Mouse (Mus musculus) thymus, adult 2 months (tissue): ENCODE measurements around the gene Ddias. TPM values are rescaled to one million over a fixed set of nuclear protein-coding genes. Genes with fewer than 3 reads are reported as not detected.

Experiments
- DNase-seq: peaks from one replicate; pipeline ENCODE4 v3.0.0; 2021
- H3K27ac ChIP-seq: fragments of 200-500 bp; 2 replicates; pipeline ENCODE4 v1.5.1; 2012; ENCODE audit warnings: low read length, control low read depth; ENCODE audit not compliant: control insufficient read depth, insufficient read depth
- H3K27me3 ChIP-seq: fragments of 200-500 bp; 2 replicates; pipeline ENCODE4 v1.6.1; 2012; ENCODE audit warnings: mild to moderate bottlenecking, low read length, moderate library complexity, mixed read lengths; ENCODE audit not compliant: control insufficient read depth, insufficient read depth
- H3K36me3 ChIP-seq: fragments of 200-500 bp; 2 replicates; pipeline ENCODE4 v1.6.1; 2012; ENCODE audit warnings: mild to moderate bottlenecking, low read length, moderate library complexity; ENCODE audit not compliant: control insufficient read depth, insufficient read depth
- H3K4me1 ChIP-seq: fragments of 200-500 bp; replicated peaks from 2 replicates; pipeline ENCODE4 v1.6.1; 2012; ENCODE audit warnings: low read length; ENCODE audit not compliant: control insufficient read depth, insufficient read depth
- H3K4me3 ChIP-seq: fragments of 200-500 bp; 2 replicates; pipeline ENCODE4 v1.5.1; 2012; ENCODE audit warnings: mild to moderate bottlenecking, low read length, control low read depth, moderate library complexity; ENCODE audit not compliant: control insufficient read depth, insufficient read depth
- CTCF ChIP-seq: fragments of 200-500 bp; IDR thresholded peaks from 2 replicates; pipeline ENCODE4 v1.5.1; 2012; ENCODE audit warnings: mild to moderate bottlenecking, control low read depth, low read length, moderate library complexity, borderline replicate concordance; ENCODE audit not compliant: control insufficient read depth, poor library complexity, insufficient read depth; ENCODE audit errors: extremely low read depth
- POLR2A ChIP-seq: fragments of 200-500 bp; IDR thresholded peaks from 2 replicates; pipeline ENCODE4 v1.6.1; 2012; ENCODE audit warnings: mild to moderate bottlenecking, low read length, control low read depth, moderate library complexity; ENCODE audit not compliant: control insufficient read depth, poor library complexity, insufficient read depth; ENCODE audit errors: extremely low read depth
- WGBS: fragments of 180-500 bp; shearing (Covaris S2); methylation state at CpG from one replicate; pipeline ENCODE4 v1.1.7; 2018; 5-methylcytosine and 5-hydroxymethylcytosine counted together
- polyA plus RNA-seq: library from polyadenylated mRNA; depleted of rRNA; stranded (reverse); fragments of >200 nt; gene quantifications from 2 replicates; pipeline ENCODE4 v1.2.3, GENCODE M21; 2012

Gene Ddias
- polyA plus RNA-seq, 1 experiment = 0.81 TPM

DNA sequence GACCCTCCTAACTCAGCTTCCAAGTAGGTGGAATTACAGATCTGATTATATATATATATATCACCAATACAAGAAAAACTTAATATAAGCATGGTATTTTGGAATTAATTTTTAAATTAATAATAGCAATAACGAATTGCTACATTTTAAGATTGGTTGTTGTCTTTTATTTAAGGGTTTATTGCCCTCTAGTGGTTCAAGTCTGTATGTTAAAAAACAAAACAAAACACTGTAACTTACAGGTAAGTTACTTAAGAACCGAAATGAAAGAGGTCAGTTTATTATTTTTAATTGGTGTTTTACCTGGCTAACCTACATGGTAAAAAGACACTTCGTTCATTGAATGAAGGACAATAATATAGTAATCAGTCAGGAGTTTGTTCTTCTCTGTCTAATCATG is 3.9 kb downstream of the Ddias start:
- TF ChIP-seq POLR2A (no peak), CTCF (no peak)
- H3K27ac ChIP-seq = no peak overlapping the region
- no peak overlapping the region for H3K4me3 ChIP-seq
- no peaks in the 10 kb centered on the region for H3K27me3 ChIP-seq
- no peak for DNase-seq
- H3K4me1 ChIP-seq = peaks cover 2% of the 10 kb centered on the region; the same call in 1 of the 2 replicates
- WGBS = 66% methylated on average over 3 of the region's 3 CpGs
- no peaks in the 10 kb centered on the region for H3K36me3 ChIP-seq

DNA sequence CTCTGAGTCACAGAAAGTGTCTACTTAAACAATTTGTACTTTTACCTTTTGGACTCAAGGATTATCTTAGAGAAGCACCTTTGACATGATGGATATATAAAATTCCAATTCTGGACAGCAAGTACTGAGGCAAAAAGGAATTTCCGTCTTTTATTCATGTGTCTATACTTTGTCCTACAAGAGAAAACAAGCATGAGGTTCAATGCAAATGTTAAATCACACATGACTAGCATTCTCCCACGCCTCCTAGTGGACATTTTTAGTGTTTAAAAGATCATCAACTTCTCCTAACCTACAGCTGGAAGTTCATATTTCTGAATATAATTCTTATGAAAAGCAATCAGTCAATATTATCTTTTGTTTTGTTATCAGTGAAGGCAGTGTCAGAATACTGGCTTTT is 7.5 kb downstream of the Ddias start:
- Histone ChIP-seq H3K36me3 (peaks cover 4% of the 10 kb centered on the region; the same call in 1 of the 2 replicates), H3K27me3 (no peaks in the 10 kb centered on the region), H3K4me1 (no peaks in the 10 kb centered on the region), H3K4me3 (no peak overlapping the region), H3K27ac (no peak overlapping the region)
- TF ChIP-seq POLR2A = no peak
- no peak for TF ChIP-seq CTCF
- DNase-seq = no peak
- WGBS = 62% methylated on average over 2 of the region's 2 CpGs

GRCm38 (mm10) chr7:92848246-92848645 is 25.8 kb downstream of the Ddias start:
- WGBS = 90% methylated on average over 3 of the region's 3 CpGs
- no peaks in the 10 kb centered on the region for H3K27me3 ChIP-seq
- H3K4me3 ChIP-seq = no peak overlapping the region
- no peaks in the 10 kb centered on the region for H3K4me1 ChIP-seq
- DNase-seq = no peak
- no peaks in the 10 kb centered on the region for H3K36me3 ChIP-seq
- TF ChIP-seq CTCF (no peak), POLR2A (no peak)
- H3K27ac ChIP-seq = no peak overlapping the region

DNA sequence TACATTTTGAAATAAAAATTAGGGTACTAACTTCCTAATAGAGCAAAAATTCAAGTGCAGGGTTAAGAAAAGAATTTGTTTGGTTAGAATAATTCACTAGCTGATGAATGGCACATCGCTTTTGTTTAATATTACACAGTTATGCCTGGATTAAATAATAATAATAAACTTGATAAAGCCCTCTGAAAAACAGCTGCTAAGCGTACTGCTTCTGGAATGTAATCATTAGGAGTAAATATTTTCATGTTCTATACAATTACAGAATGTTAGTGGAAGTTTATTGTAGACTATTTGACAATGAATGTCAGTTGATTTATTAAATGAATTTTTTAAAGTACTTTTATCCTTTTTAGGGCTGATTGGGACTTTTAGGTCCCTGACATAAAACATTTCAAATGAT is 31.8 kb downstream of the Ddias start:
- no peak overlapping the region for H3K4me3 ChIP-seq
- 86% methylated on average over 2 of the region's 2 CpGs for WGBS
- H3K27me3 ChIP-seq = no peaks in the 10 kb centered on the region
- H3K36me3 ChIP-seq = no peaks in the 10 kb centered on the region
- no peak for DNase-seq
- TF ChIP-seq CTCF = no peak
- TF ChIP-seq POLR2A = no peak
- H3K27ac ChIP-seq = no peak overlapping the region
- H3K4me1 ChIP-seq = no peaks in the 10 kb centered on the region

DNA sequence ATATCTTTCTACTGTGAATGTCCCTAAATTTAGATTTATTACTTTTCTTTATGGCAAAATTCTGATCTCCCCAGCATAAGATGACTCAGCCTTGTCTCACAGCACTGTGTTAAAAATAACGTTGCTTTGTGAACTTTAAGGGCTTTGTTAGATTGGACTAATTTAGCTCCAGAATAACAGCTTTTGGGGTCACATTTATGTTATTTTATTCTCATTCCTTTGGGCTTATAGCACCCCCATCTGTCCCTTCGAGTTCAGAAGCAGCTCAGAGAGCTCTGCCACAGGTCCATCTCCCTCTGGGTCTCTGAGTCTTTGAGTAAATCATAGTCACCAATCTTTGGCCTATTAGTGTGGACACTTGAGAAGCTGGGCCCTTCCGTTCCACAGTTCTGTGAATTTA is 36.1 kb downstream of the Ddias start:
- Histone ChIP-seq H3K27ac (no peak overlapping the region), H3K4me3 (no peak overlapping the region), H3K27me3 (no peaks in the 10 kb centered on the region), H3K4me1 (no peaks in the 10 kb centered on the region), H3K36me3 (no peaks in the 10 kb centered on the region)
- TF ChIP-seq POLR2A (no peak), CTCF (no peak)
- 53% methylated on average over 3 of the region's 3 CpGs for WGBS
- DNase-seq = no peak

DNA sequence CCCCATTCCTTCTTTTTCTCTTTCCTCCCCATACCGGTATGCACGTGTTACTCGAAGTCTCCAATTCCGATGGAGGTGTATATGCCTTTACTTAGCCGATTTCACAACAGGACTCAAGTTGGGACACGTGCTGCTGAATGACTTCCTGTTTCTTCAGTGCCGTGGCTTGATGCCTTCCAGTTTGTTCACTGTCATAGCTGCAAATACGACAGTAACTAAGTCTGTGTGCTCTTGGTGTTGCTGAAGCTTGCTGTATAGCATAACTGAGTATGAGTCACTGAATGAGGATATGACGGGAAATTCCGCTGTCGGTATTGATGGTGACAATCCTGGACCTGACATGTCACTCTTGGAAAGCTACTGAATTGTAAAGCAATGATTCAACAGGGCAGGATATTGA is 36.8 kb downstream of the Ddias start:
- Histone ChIP-seq H3K4me1 (no peaks in the 10 kb centered on the region), H3K27me3 (no peaks in the 10 kb centered on the region), H3K36me3 (no peaks in the 10 kb centered on the region), H3K27ac (no peak overlapping the region), H3K4me3 (no peak overlapping the region)
- DNase-seq = no peak
- 38% methylated on average over 11 of the region's 11 CpGs for WGBS
- no peak for TF ChIP-seq CTCF
- no peak for TF ChIP-seq POLR2A

DNA sequence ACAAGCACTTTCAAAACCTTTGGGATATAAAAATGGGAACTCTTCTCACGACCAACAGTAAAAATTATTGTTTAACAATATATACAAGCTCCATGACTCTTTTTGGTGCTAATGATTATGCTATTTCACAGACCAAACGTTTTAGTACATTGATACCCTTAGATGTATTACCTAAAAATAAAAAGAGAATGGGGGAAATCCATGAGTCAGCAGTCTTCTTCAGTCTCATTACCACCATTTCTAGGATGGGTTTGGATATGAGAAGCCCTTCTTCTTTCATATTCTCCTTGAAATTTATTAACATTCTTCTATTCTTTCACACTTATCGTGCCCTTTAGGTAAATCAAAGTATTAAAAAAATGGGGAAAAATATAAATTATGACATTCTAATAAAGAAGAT is 37.6 kb downstream of the Ddias start:
- no peak for DNase-seq
- no peaks in the 10 kb centered on the region for H3K36me3 ChIP-seq
- TF ChIP-seq CTCF (no peak), POLR2A (no peak)
- H3K4me1 ChIP-seq = no peaks in the 10 kb centered on the region
- 81% methylated on average over 3 of the region's 3 CpGs for WGBS
- H3K27me3 ChIP-seq = no peaks in the 10 kb centered on the region
- no peak overlapping the region for H3K4me3 ChIP-seq
- no peak overlapping the region for H3K27ac ChIP-seq
